Mouse (Mus musculus): ENCODE results near the gene Xxylt1.

Gene Xxylt1

DNA sequence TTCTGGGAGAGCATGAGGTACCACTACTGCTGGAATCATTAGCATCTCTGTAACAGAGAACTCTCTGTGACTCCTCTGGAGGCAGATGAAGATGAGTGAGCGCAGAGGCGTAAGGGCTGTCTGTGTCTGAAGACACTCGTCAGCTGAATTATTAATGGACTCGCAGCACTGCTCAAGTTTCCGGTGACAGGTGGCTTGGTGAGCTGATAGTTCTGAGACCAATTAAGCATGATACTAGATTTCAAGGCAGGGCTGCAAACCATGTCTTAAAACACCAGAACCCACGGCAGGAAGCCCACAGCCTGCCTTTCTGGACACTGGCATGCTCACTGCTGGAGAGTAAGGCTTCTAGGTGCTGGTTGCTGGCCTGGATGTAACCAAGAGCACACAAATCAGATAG, 93.5 kb downstream of the Xxylt1 start:
- CTCF ChIA-PET = interaction anchor here in 3 of 4 experiments (0.6 to 0.8 kb wide), 3 partner anchors 27 to 83 kb away, joined by 3 to 7 read pairs (median 3); no protein-coding TSS in a partner anchor

DNA sequence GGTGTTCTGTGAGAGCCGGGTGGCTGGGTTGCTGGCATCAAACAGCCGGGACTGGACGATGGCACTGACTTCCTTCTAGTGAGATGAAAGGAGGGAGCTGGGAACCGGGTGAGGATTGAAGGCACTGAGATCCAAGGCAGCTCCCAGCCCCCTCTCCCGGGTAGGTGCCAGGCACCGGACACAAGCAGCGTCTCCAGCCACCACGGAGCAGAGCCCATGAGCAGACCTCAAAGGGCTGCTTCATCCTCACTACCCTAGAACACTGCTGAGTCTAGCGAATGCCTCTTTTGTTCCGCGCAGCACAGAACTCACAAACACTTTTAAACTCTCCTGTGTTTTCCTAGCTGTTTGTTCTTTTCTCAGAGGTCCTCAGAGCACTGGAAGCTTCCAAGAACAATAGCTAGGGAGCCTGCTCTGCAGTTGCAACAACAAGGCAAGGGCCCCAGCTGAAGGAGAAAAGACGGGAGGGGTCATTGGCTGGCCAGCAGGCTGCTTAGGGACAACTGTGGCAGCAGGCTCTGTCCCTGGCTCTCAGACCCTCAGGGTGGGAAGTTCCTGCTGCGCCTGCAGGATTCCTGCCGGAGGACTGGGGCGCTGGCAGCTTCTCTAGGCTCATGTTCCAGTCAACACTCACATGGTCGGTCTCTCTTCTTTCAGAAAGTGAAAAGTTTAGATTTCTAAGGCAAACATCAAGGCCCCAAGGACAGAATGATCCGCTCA, 96.2 kb downstream of the Xxylt1 start:
- CTCF ChIA-PET = interaction anchor here in 2 of 4 experiments (0.7 to 1.3 kb wide), 2 partner anchors 20 to 334 kb away, joined by 3 read pairs; no protein-coding TSS in a partner anchor
- POLR2A ChIA-PET = interaction anchor here in 2 of 4 experiments (0.9 to 3.8 kb wide), 6 partner anchors 15 to 385 kb away, joined by 3 to 34 read pairs (median 4); no protein-coding TSS in a partner anchor

More for the DNA sequence above, 93.5 kb downstream of the Xxylt1 start:
- POLR2A ChIA-PET = interaction anchor here in 2 of 4 experiments (0.7 to 3.8 kb wide), 6 partner anchors 8 to 203 kb away, joined by 3 to 34 read pairs (median 3); no protein-coding TSS in a partner anchor

DNA sequence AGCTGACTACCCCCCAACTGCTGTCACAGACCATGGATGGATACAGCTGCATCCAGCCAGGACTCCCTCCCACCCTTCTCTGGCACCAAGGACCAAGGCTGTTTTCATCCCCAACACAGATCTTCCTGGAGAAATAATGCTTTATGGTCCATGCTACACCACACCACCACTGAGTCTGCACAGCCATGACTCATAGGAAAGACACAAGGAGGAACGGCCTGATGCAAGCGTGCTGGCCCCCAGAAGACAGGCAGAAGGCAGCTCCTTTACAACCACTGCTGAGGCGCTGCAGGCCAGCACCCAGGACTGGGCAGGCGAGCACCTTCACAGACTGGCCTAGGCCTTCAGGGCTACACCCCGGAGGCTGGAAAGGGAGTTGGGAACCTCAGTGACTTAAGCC, 97.1 kb downstream of the Xxylt1 start:
- POLR2A ChIA-PET = interaction anchor here in 2 of 4 experiments (0.9 to 3.8 kb wide), 6 partner anchors 21 to 384 kb away, joined by 3 to 34 read pairs (median 4); no protein-coding TSS in a partner anchor
- CTCF ChIA-PET = interaction anchor here in 1 of 4 experiments (1.3 kb wide), 1 partner anchor 19 kb away, joined by 3 read pairs; no protein-coding TSS in a partner anchor

- CTCF ChIA-PET = no interaction called here
- POLR2A ChIA-PET = interaction anchor here in 2 of 4 experiments (1.0 to 3.8 kb wide), 3 partner anchors 22 to 29 kb away, joined by 3 to 34 read pairs (median 4); no protein-coding TSS in a partner anchor
Observed at GRCm38 (mm10) chr16:30983699-30984098, 97.5 kb downstream of the Xxylt1 start.

DNA sequence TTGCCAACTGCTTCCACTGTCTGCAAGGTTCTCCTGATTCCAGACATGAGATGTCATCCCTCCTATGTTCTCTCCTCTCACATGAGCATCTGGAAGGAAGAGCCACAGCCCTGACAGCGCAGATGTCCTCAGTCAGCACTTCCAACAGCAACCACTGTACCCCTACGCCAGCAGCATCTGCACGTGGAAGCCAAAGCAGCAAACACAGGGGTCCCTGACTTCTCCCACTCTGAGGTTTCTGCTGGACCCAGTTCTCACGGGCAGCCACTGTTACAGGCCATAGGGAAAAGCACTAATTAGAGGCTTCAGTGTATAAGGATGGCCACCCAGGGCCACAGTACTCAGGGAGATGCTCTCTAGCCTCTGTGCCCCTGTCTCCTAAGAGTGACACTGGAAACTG, 98.0 kb downstream of the Xxylt1 start:
- POLR2A ChIA-PET = interaction anchor here in 2 of 4 experiments (1.0 to 1.2 kb wide), 2 partner anchors 23 to 29 kb away, joined by 3 to 4 read pairs; no protein-coding TSS in a partner anchor

DNA sequence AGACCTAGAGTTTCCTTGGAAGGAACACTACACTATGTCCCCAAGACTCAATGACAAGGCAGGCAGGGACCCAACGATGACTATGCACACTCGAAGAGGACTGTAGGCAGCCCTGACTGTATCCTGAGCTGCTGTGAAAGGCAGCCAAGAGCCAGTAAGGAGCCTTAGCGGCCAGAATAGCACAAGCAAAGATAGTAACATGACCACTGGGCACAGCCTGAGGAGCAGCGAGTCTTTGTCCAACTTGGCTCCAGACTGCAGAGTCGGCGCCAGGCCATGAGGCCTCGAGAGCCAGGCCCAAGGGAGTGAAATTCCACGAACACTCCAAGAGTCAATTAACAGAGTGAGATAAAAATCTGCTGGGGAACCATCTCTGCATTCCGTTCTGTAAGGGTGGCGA, 99.9 kb downstream of the Xxylt1 start:
- POLR2A ChIA-PET = interaction anchor here in 3 of 4 experiments (0.6 to 1.1 kb wide), 3 partner anchors 24 to 106 kb away, joined by 3 to 5 read pairs (median 4); no protein-coding TSS in a partner anchor
- CTCF ChIA-PET = no interaction called here

More for the DNA sequence above, 98.0 kb downstream of the Xxylt1 start:
- CTCF ChIA-PET = no interaction called here

DNA sequence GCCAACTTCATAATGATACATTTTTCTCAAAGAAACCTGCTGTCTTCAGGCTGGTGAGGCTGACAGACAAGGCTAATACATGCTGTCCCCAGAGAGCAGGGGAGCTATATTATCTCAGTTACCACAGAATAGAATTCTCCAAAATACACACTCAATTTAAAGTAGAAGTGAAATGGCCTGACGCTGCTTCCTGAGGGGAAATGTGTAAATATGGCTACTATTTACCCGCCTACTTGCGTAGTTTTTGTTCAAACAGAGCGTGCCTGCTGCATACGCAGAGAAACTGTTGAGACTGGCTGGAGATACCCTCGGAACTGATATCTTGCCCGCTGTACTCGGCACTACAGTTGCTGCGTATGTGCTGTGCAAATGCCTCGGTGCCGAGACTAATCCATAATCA, 101.3 kb downstream of the Xxylt1 start:
- ChIA-PET CTCF (no interaction called here), POLR2A (interaction anchor here in 1 of 4 experiments (0.7 to 1.4 kb wide), 4 partner anchors 8 to 54 kb away, joined by 3 to 4 read pairs (median 3); no protein-coding TSS in a partner anchor)

DNA sequence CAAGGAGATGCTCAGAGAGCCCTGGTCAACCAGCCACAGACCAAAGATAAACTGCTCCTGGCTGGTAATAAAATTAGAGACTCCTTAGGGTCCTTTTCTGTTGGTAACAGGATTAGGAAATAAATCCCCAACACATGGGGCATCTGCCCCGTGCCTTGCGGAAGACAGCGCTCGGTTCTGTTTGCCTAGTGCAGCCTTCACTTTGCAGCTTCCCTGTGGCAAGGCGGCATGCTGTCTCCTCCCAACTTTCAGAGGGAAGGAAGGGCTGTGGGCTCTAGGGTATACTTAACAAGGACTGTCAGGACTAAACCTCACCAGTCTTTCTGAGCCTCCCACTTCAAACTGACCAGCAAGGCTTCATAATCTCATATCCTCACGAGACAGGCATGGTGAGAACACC, 103.5 kb downstream of the Xxylt1 start:
- CTCF ChIA-PET = interaction anchor here in 3 of 4 experiments (0.5 to 1.4 kb wide), 14 partner anchors 8 to 476 kb away, joined by 3 to 7 read pairs (median 3); no protein-coding TSS in a partner anchor
- POLR2A ChIA-PET = no interaction called here

- ChIA-PET POLR2A (no interaction called here), CTCF (interaction anchor here in 3 of 4 experiments (0.5 to 1.4 kb wide), 14 partner anchors 9 to 475 kb away, joined by 3 to 7 read pairs (median 3); no protein-coding TSS in a partner anchor)
Observed at GRCm38 (mm10) chr16:30977186-30977585, 104.0 kb downstream of the Xxylt1 start.

- ChIA-PET CTCF (no interaction called here), POLR2A (interaction anchor here in 1 of 4 experiments (0.7 kb wide), 1 partner anchor 96 kb away, joined by 3 read pairs; no protein-coding TSS in a partner anchor)
Observed at GRCm38 (mm10) chr16:30974549-30974948, 106.7 kb downstream of the Xxylt1 start.

DNA sequence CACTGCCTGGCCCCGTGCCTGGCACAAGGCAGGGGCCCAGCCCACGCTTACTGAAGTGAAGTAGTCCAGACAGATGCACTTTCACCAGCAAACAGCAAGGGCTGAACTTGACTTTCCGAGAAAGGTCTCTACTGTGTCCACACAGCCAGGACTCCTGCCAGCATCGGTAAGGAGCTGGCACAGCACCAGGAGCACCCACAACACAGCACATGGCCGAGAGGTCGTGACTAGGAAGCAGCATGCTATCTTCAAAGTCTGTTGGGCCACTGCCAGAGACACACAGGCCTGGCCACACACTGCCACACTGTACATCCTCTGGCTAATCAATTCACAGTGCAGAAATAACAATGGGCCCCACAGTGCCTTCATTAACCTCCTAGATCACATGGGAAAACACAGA, 107.8 kb downstream of the Xxylt1 start:
- CTCF ChIA-PET = no interaction called here
- POLR2A ChIA-PET = interaction anchor here in 1 of 4 experiments (1.3 kb wide), 1 partner anchor 30 kb away, joined by 3 read pairs; no protein-coding TSS in a partner anchor

DNA sequence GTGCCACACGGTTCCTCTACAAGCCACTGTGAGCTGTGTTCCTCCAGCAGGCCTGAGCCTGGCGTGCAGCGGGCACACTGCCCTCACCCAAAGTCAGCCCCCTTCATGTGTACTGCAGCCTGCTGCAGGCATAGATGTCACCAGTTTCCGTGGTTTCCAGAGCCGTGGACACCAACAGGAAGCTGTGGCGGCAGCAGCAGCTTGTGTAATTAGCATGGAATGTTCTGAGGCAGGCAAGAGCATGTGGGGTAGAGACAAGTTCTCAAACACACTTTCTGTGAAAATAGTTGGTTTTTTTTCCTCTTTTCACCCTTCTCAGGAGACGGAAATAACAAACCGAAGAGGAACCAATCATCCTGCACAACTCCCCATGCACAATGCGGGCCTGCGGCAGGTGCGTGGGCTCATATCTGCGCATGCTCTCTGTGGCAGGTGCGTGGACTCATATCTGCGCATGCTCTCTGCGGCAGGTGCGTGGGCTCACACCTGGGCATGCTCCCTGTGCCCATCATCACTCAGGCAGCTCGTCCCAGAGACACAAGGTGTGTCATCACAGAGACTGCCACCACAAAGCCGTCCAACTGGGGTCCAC, 109.2 kb downstream of the Xxylt1 start:
- ChIA-PET CTCF (interaction anchor here in 2 of 4 experiments (0.5 to 1.3 kb wide), 5 partner anchors 34 to 452 kb away, joined by 3 to 4 read pairs (median 3); no protein-coding TSS in a partner anchor), POLR2A (interaction anchor here in 3 of 4 experiments (0.6 to 2.1 kb wide), 9 partner anchors 10 to 400 kb away, joined by 3 to 8 read pairs (median 4); no protein-coding TSS in a partner anchor)

GRCm38 (mm10) chr16:30969266-30970064, 111.8 kb downstream of the Xxylt1 start:
- ChIA-PET POLR2A (interaction anchor here in 3 of 4 experiments (0.6 to 2.0 kb wide), 17 partner anchors 10 to 324 kb away, joined by 3 to 5 read pairs (median 3); no protein-coding TSS in a partner anchor), CTCF (interaction anchor here in 3 of 4 experiments (0.5 to 2.2 kb wide), 14 partner anchors 10 to 548 kb away, joined by 3 to 8 read pairs (median 4); no protein-coding TSS in a partner anchor)

DNA sequence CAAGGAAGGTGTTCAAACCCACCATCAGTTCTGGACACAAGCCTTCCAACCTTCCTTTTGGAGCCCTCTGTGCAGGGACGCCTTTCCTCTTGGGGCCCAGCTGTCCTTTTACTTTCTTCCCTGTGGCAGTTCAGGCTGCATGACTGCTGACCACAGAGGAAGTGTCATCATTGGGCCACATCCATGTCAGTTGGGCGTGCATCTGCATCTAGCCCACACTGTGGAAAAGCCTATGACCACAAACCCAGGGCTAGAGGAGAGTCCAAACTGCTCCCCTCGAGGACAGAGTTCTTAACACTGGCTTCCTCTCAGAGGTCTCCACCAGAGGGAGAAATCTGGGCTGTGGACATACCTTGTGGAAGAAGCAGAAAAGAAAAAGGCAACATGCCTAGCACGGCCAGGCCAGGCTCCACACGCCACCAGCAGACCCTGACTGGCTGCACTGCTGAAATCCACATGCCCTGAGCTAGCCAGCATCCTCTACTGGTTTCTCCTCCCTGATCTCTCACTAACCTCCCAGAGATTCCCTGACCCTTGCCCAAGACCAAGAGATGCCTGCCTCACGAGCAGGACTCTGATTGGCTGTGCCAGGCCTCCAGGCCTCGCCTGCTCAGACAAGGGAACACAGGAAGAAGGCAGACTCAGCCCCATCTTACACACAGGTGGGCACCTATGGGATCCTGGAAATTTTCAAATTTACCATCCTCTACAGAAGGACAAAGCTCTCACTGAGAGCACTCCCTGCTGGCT, 112.7 kb downstream of the Xxylt1 start:
- ChIA-PET POLR2A (interaction anchor here in 2 of 4 experiments (0.8 to 2.0 kb wide), 15 partner anchors 9 to 323 kb away, joined by 3 to 5 read pairs (median 3); no protein-coding TSS in a partner anchor), CTCF (interaction anchor here in 3 of 4 experiments (0.6 to 2.2 kb wide), 12 partner anchors 9 to 367 kb away, joined by 3 to 8 read pairs (median 3); no protein-coding TSS in a partner anchor)

DNA sequence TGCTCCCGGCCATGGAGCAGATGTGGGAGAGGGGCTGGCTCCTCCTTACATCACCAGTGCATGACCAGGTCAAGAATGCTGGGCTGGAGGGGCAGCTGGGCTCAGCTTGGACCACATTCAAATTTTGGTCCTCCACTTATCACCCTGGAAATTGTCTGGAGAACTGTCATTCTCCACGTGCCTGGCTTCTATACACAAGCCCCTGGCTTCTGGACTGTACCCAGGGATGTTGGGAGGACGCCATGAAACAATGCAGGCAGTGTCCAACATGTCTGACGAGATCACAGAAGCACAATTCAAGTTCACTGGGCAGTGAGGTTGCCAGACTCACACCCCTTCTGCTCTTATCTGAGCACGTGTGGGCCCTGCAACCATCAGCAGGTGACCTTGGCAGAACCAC, 114.5 kb downstream of the Xxylt1 start:
- POLR2A ChIA-PET = no interaction called here
- CTCF ChIA-PET = no interaction called here

GRCm38 (mm10) chr16:30964891-30965290, 116.3 kb downstream of the Xxylt1 start:
- ChIA-PET CTCF (interaction anchor here in 3 of 4 experiments (0.6 to 1.3 kb wide), 7 partner anchors 12 to 941 kb away, joined by 3 to 5 read pairs (median 3); no protein-coding TSS in a partner anchor), POLR2A (interaction anchor here in 3 of 4 experiments (0.6 to 2.6 kb wide), 19 partner anchors 9 to 486 kb away, joined by 3 to 14 read pairs (median 3); partner anchors contain the start of gene Fam43a (in 1 of the 3))

DNA sequence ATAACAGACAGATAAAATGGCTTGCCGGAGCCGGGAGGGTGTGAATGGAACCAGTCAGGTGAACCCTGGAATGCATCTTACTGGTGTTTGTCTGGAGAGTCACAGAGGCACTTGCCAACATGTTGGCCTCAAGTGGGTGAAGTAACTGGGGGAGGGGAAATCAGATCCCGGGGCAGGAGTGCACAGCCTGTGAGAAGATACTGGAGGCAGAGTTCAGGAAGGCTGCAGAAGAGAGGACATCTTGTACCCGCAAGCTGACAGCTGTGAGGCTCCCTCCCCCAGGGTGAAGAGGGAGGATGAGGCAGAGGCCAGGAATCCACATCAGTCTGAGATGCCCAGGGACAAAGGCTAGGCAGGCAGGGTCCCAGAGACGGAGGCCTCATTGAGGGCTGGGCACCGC, 116.8 kb downstream of the Xxylt1 start:
- ChIA-PET POLR2A (interaction anchor here in 3 of 4 experiments (0.6 to 2.6 kb wide), 16 partner anchors 8 to 486 kb away, joined by 3 to 8 read pairs (median 3); partner anchors contain the start of gene Fam43a (in 1 of the 3)), CTCF (interaction anchor here in 3 of 4 experiments (0.6 to 1.3 kb wide), 5 partner anchors 13 to 941 kb away, joined by 3 to 20 read pairs (median 5); no protein-coding TSS in a partner anchor)

Measured in embryonic stem cell, embryonic (primary cell).